Mouse (Mus musculus): ENCODE data around the gene Gm5447.

Gm5447 gene

GRCm38 (mm10) chr13:30973501-30974246 lies at the start of gene Gm5447, which contains the start of gene Exoc2:
Gene Gm5447 (plus strand): TSS chr13:30974204.
Gene Exoc2 (minus strand): TSS chr13:30974093.
- DNase-seq (ENCODE audit: low spot score): peak; percentile 84

- no peak for DNase-seq (ENCODE audit: low spot score)
These were observed 49.7 kb upstream of the Gm5447 start for GRCm38 (mm10) chr13:30924269-30924668.

- no peak for DNase-seq (ENCODE audit: low spot score)
These were observed 44.9 kb upstream of the Gm5447 start for GRCm38 (mm10) chr13:30929119-30929518.

- peak; percentile 13 for DNase-seq (ENCODE audit: low spot score)
These were observed 42.4 kb upstream of the Gm5447 start for GRCm38 (mm10) chr13:30931613-30932012.

- no peak for DNase-seq (ENCODE audit: low spot score)
These were observed 41.0 kb upstream of the Gm5447 start for GRCm38 (mm10) chr13:30932972-30933371.

GRCm38 (mm10) chr13:30945788-30946187 lies 28.2 kb upstream of the Gm5447 start:
- no peak for DNase-seq (ENCODE audit: low spot score)

GRCm38 (mm10) chr13:30947129-30947528 lies 26.9 kb upstream of the Gm5447 start:
- DNase-seq (ENCODE audit: low spot score): no peak

GRCm38 (mm10) chr13:30947540-30947939 lies 26.5 kb upstream of the Gm5447 start, which contains the start of gene Hus1b:
Gene Hus1b (minus strand): TSS chr13:30947759.
- DNase-seq (ENCODE audit: low spot score): no peak

- DNase-seq (ENCODE audit: low spot score): no peak
These were observed 24.8 kb upstream of the Gm5447 start for GRCm38 (mm10) chr13:30949181-30949580.

- no peak for DNase-seq (ENCODE audit: low spot score)
These were observed 22.0 kb upstream of the Gm5447 start for GRCm38 (mm10) chr13:30952044-30952443.

GRCm38 (mm10) chr13:30953580-30953979 lies 20.4 kb upstream of the Gm5447 start:
- DNase-seq (ENCODE audit: low spot score): no peak

- no peak for DNase-seq (ENCODE audit: low spot score)
These were observed 13.3 kb upstream of the Gm5447 start for GRCm38 (mm10) chr13:30960714-30961113.

GRCm38 (mm10) chr13:30961932-30962331 lies 12.1 kb upstream of the Gm5447 start:
- DNase-seq (ENCODE audit: low spot score): no peak

GRCm38 (mm10) chr13:30966507-30966911 lies 7.5 kb upstream of the Gm5447 start:
- DNase-seq (ENCODE audit: low spot score): no peak

- DNase-seq (ENCODE audit: low spot score): no peak
These were observed 5.7 kb upstream of the Gm5447 start for GRCm38 (mm10) chr13:30968311-30968710.

- no peak for DNase-seq (ENCODE audit: low spot score)
These were observed 3.0 kb upstream of the Gm5447 start for GRCm38 (mm10) chr13:30971047-30971446.

GRCm38 (mm10) chr13:30972102-30972501 lies 1.9 kb upstream of the Gm5447 start:
- no peak for DNase-seq (ENCODE audit: low spot score)

GRCm38 (mm10) chr13:30974247-30974630 lies 235 bp downstream of the Gm5447 start:
- DNase-seq (ENCODE audit: low spot score): no peak

GRCm38 (mm10) chr13:30976536-30977084 lies 2.6 kb downstream of the Gm5447 start:
- DNase-seq (ENCODE audit: low spot score): no peak

- no peak for DNase-seq (ENCODE audit: low spot score)
These were observed 4.2 kb downstream of the Gm5447 start for GRCm38 (mm10) chr13:30978224-30978623.

- peak; percentile 54 for DNase-seq (ENCODE audit: low spot score)
These were observed 7.7 kb downstream of the Gm5447 start for GRCm38 (mm10) chr13:30981666-30982065.

GRCm38 (mm10) chr13:30985275-30985597 lies 11.2 kb downstream of the Gm5447 start:
- DNase-seq (ENCODE audit: low spot score): no peak

GRCm38 (mm10) chr13:30985598-30986466 lies 11.8 kb downstream of the Gm5447 start:
- DNase-seq (ENCODE audit: low spot score): no peak
